Mouse (Mus musculus) neural tube, embryonic 12.5 days (tissue): ENCODE measurements around the gene Pptc7. TPM values are rescaled to one million over a fixed set of nuclear protein-coding genes. Genes with fewer than 3 reads are reported as not detected.

Experiments
- ATAC-seq: fragments of 200-750 bp; cut with Nextera tagmentation; 2 replicates; pipeline ENCODE4 v1.8.0; 2017; ENCODE audit warnings: low read depth, mild to moderate bottlenecking, moderate TSS enrichment, moderate library complexity; ENCODE audit not compliant: low FRiP score
- H3K27ac ChIP-seq: fragments of 300-500 bp; sonication (generic); 2 replicates; pipeline ENCODE4 v1.5.1; 2016
- H3K27me3 ChIP-seq: fragments of 300-500 bp; sonication (generic); replicated peaks from 2 replicates; pipeline ENCODE4 v1.6.1; 2016; ENCODE audit warnings: mild to moderate bottlenecking
- H3K36me3 ChIP-seq: fragments of 300-500 bp; sonication (generic); 2 replicates; pipeline ENCODE4 v1.6.1; 2016; ENCODE audit warnings: mild to moderate bottlenecking
- H3K4me1 ChIP-seq: fragments of 300-500 bp; sonication (generic); 2 replicates; pipeline ENCODE4 v1.6.1; 2016
- H3K4me2 ChIP-seq: fragments of 300-500 bp; sonication (generic); replicated peaks from 2 replicates; pipeline ENCODE4 v1.6.1; 2016; ENCODE audit warnings: mild to moderate bottlenecking
- H3K4me3 ChIP-seq: fragments of 300-500 bp; sonication (generic); 2 replicates; pipeline ENCODE4 v1.5.1; 2016
- H3K9ac ChIP-seq: fragments of 300-500 bp; sonication (generic); 2 replicates; pipeline ENCODE4 v1.6.1; 2016; ENCODE audit warnings: mild to moderate bottlenecking
- H3K9me3 ChIP-seq: fragments of 300-500 bp; sonication (generic); 2 replicates; pipeline ENCODE4 v1.6.1; 2016; ENCODE audit warnings: mild to moderate bottlenecking
- WGBS: fragments of 180-500 bp; shearing (Covaris S2); methylation state at CpG from one replicate; pipeline ENCODE4 v1.1.7; 2016; 5-methylcytosine and 5-hydroxymethylcytosine counted together
- polyA plus RNA-seq: library from polyadenylated mRNA; unstranded; fragments of >200 nt; fragmentation: Nextera tagmentation; extraction: Ambion mirVana; gene quantifications from 2 replicates; pipeline ENCODE4 v1.2.1, GENCODE M21; 2016

Pptc7 gene
- polyA plus RNA-seq, 1 experiment from 2014 or later, result 10.7 TPM

DNA sequence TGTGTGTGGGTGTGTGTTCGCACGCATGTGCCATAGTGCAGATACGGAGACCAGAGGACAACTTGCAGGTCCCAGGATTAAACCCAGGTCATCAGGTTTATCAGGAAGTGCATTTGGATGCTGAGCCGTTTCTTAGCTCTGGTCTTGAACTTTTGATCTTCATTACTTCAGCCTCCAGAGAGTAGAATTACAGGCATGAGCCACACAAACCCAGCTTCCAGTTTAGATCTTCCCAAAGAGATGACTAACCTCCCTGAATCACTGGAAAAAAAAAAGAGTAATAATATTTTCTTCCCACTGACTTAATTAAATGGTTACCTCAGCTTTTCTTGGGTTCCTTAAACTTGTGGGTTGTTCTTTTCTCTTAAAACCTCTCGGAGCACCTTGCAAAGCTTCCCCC lies 11.3 kb upstream of the Pptc7 start:
- ATAC-seq, result no peak
- no peak overlapping the region for H3K4me2 ChIP-seq
- 87% methylated on average over 5 of the region's 5 CpGs for WGBS
- H3K9me3 ChIP-seq, result no peaks in the 10 kb centered on the region
- H3K9ac ChIP-seq, result no peak overlapping the region
- no peaks in the 10 kb centered on the region for H3K27me3 ChIP-seq
- H3K27ac ChIP-seq, result no peak overlapping the region
- H3K36me3 ChIP-seq, result no peaks in the 10 kb centered on the region
- no peak overlapping the region for H3K4me3 ChIP-seq
- no peaks in the 10 kb centered on the region for H3K4me1 ChIP-seq

DNA sequence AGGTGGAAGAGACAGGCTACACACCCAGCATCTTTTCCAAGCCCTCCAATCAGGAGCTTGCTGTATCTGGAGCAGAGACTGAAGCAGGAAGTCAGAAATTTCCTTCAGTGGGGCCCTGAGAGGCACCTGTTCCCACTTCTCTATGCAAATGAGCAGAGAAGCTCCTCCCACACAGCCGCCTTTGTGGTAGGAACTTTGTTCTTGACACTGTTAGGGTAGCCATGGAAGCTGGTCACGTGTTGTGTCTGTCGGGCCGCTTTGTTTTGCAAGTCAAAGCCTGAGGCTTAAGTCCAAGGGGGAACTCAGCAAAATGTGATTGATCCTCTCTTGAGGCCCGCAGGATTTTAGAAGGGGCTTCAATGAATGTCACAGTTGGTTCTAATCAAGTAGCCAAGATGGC lies 9.4 kb upstream of the Pptc7 start:
- ATAC-seq, result no peak
- 21% methylated on average over 5 of the region's 5 CpGs for WGBS
- Histone ChIP-seq H3K9me3 (no peaks in the 10 kb centered on the region), H3K27me3 (no peaks in the 10 kb centered on the region), H3K4me2 (no peak overlapping the region), H3K27ac (no peak overlapping the region), H3K4me3 (no peak overlapping the region), H3K36me3 (no peaks in the 10 kb centered on the region), H3K4me1 (no peaks in the 10 kb centered on the region), H3K9ac (no peak overlapping the region)

DNA sequence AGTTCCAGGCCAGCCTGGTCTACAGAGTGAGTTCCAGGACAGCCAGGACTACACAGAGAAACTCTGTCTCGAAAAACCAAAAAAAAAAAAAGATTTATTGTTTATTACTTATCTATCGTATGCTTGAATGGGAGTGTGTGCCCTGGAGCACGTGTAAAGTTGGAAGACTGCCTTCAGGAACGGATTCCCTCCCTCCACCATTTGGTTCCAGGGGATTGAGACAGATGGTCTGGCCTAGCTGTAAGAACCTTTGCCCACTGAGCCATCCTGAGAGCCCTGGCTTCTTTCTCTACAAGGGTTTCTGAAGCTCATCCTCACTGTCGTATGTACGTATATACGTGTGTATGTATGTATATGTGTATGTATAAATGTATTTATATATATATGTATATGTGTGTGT lies 5.2 kb upstream of the Pptc7 start:
- Histone ChIP-seq H3K27ac (no peak overlapping the region), H3K9me3 (no peaks in the 10 kb centered on the region), H3K4me1 (no peaks in the 10 kb centered on the region), H3K4me3 (no peak overlapping the region), H3K9ac (no peak overlapping the region), H3K27me3 (no peaks in the 10 kb centered on the region; the same call in 1 of the 2 replicates), H3K4me2 (no peak overlapping the region), H3K36me3 (no peaks in the 10 kb centered on the region)
- no peak for ATAC-seq
- WGBS, result 81% methylated on average over 7 of the region's 7 CpGs

DNA sequence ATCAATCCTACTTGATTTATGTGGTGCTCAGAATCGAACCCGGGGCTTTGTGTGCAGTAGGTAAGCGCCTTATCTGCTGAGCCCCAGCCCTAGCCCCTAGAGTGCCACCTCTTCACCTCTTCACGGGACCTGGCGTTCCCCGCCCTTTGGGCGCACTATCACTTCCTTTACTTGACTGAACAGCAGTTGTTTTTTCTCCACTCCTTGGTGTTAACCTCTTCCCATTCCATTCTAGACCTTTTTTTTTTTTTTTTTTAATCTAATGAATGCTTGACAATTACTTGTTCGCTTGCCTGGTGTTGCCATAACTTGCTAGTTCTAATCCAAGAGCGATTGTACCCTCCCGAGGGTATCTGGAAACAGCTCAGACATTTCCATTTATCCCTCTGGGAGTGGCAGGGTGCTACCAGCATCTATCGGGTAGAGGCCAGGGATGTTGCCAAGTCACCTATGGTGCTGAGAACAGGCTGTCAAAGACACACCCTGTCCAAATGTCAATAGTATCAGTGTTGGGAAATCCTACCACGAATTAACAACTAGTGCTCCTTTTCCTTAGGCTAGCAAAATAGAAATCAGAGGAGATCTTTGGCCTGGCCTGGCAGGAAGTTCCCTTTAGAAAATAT lies 4.3 kb upstream of the Pptc7 start:
- Histone ChIP-seq H3K4me3 (no peak overlapping the region), H3K36me3 (no peaks in the 10 kb centered on the region), H3K27ac (no peak overlapping the region), H3K4me2 (no peak overlapping the region), H3K4me1 (0 out of 2 replicates have a peak, but pooled peaks cover under 1% of the 10 kb centered on the region), H3K9me3 (no peaks in the 10 kb centered on the region), H3K27me3 (no peaks in the 10 kb centered on the region; the same call in 1 of the 2 replicates), H3K9ac (no peak overlapping the region)
- ATAC-seq, result no peak
- 86% methylated on average over 12 of the region's 12 CpGs for WGBS

DNA sequence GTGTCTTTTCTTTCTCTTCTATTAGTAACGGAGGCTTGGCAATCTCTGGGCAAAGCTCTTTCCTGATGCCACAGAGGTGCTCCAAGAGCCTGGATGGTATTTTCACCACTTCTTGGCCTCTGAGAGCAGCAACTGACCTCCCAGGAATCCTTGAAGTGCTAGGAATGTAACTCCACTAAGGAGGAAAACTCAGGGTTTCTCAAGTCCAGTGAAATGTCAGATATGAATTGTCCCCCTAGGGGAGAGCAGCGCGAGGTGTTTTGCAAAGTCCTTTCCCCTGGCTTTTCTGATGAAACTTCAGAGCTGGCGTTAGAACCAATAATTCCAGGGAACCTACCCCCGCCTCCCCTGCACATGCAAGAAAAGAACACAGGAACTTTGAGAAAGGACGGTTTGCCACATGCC lies 3.7 kb upstream of the Pptc7 start:
- H3K4me2 ChIP-seq, result no peak overlapping the region

DNA sequence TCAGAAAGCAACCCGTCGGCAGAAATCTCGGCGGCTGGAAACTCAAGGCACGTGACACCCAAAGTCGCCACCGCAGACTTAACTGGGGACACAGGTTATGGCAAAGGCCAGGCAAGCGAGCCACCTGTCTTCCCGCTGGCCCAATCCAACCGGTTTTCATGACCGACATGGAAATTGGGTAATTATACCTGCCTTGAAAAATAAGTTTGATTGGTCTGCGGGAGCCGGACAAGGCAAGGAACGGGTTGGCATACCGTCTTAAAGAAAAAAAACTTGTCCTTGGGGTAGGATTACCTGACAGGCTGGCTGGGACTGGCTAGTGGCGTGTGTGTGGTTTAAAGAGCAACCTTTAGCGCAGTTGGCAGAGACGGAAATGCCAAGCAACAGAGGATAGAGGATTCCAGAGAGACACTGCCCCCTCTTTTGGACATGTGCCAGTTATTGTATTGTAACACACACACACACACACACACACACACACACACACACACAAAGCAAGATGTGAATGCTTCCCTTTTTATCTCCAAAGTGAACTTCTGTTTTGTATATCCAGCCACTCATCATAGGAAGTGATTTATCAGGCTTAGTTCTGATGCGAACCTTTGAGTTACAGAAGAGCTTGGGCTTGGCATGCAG lies 3.2 kb upstream of the Pptc7 start:
- no peaks in the 10 kb centered on the region for H3K36me3 ChIP-seq
- no peak for ATAC-seq
- no peaks in the 10 kb centered on the region; the same call in 1 of the 2 replicates for H3K27me3 ChIP-seq
- H3K4me3 ChIP-seq, result no peak overlapping the region
- no peak overlapping the region for H3K4me2 ChIP-seq
- peaks cover 10% of the 10 kb centered on the region for H3K4me1 ChIP-seq
- H3K9me3 ChIP-seq, result no peaks in the 10 kb centered on the region
- WGBS, result 46% methylated on average over 19 of the region's 19 CpGs
- no peak overlapping the region for H3K27ac ChIP-seq
- H3K9ac ChIP-seq, result no peak overlapping the region

More for the DNA sequence above, 3.7 kb upstream of the Pptc7 start:
- Histone ChIP-seq H3K36me3 (no peaks in the 10 kb centered on the region), H3K4me3 (no peak overlapping the region), H3K9ac (no peak overlapping the region), H3K4me1 (peaks cover 5% of the 10 kb centered on the region), H3K27me3 (no peaks in the 10 kb centered on the region; the same call in 1 of the 2 replicates), H3K27ac (no peak overlapping the region), H3K9me3 (no peaks in the 10 kb centered on the region)
- ATAC-seq, result no peak
- WGBS, result 62% methylated on average over 6 of the region's 6 CpGs

DNA sequence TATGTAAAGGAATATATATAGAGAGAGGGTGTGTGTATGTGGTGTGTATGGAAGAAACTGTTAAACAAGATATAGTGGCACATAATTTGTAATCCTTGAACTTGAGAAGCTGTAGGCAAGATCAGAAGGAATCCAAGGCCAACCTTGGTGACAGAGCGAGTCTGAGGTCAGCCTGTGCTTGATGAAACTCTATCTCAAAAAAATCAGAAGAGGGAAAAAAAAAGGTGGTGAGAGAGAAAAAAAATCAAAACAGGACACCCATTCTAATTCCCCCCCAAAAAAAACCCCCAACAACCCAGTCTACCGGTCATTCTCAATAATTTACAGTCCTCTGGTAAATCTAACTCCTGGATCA lies 360 bp upstream of the Pptc7 start:
- 0 out of 2 replicates have a peak overlapping the region, but pooled peaks have one; percentile 97 for H3K4me3 ChIP-seq
- peaks cover 11% of the 10 kb centered on the region for H3K36me3 ChIP-seq
- peak overlapping the region; percentile 78 for H3K4me2 ChIP-seq
- no peak for ATAC-seq
- WGBS, result 31% methylated on average over 2 of the region's 2 CpGs
- H3K4me1 ChIP-seq, result peaks cover 13% of the 10 kb centered on the region
- no peaks in the 10 kb centered on the region; the same call in 1 of the 2 replicates for H3K27me3 ChIP-seq
- H3K9me3 ChIP-seq, result no peaks in the 10 kb centered on the region
- no peak overlapping the region for H3K27ac ChIP-seq
- no peak overlapping the region for H3K9ac ChIP-seq

DNA sequence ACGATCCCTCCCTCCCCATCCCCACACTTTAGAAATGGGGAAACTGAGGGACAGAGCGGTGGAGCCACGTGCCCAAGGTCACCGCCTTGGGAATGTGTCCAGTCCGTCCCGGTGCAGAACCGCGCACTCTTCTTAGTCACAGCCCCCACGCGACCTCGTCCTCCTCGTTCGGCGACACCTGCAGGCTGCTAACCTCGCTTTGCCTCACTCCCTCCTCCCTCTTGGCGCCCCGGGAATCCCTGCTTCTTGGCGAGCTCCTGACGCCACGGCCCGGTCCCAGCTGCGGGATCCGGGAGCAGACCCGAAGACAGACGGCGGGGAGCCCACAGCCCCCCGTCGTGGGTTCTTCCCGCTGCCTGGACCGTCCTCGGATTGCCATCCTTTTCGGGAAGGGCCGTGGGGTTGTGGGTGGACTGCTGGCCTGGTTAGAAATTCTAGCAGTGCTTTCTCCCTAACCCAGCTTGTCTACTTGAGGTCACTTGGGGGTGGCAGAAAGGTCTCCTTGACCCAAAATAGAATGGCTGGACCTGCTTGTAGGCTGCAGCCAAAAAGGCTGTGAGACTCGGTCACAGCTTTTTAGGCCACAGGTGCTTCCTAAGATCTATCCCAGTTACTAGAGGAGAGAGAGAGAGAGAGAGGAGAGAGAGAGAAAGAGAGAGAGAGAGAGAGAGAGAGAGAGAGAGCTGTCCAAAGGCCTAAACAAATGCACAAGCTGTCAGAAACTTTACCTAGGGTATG lies 1.0 kb downstream of the Pptc7 start:
- Histone ChIP-seq H3K4me1 (peaks cover 13% of the 10 kb centered on the region), H3K27ac (peak overlapping the region; percentile 74; the same call in 1 of the 2 replicates), H3K4me3 (peak overlapping the region; percentile 97), H3K4me2 (peak overlapping the region; percentile 78), H3K9ac (peak overlapping the region; percentile 94), H3K9me3 (no peaks in the 10 kb centered on the region), H3K27me3 (no peaks in the 10 kb centered on the region; the same call in 1 of the 2 replicates), H3K36me3 (peaks cover 14% of the 10 kb centered on the region)
- 1% methylated on average over 34 of the region's 34 CpGs for WGBS
- ATAC-seq, result no peak

DNA sequence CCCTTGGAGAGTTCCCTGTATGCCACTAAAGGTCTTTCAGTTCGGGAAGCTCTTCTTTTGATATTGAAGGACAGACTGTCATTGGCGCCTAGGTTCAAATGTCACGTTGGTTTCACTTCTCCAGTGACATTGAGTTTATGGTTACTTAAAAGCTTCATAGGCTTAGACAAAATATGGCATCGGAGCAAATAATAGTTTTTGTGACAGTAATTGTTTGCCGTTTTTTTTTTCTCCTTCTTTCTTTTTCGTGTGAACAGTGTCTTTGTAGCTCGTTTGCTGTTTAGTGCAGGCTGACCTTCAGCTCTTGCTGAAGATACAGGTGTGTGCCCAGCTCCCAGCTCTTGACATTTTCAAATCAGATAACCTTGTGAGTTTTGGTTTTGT lies 1.6 kb downstream of the Pptc7 start:
- 59% methylated on average over 7 of the region's 7 CpGs for WGBS
- Histone ChIP-seq H3K9me3 (no peaks in the 10 kb centered on the region), H3K27me3 (no peaks in the 10 kb centered on the region; the same call in 1 of the 2 replicates), H3K9ac (no peak overlapping the region), H3K4me2 (peak overlapping the region; percentile 78), H3K4me3 (peak overlapping the region; percentile 97; the same call in 1 of the 2 replicates), H3K36me3 (peaks cover 14% of the 10 kb centered on the region), H3K4me1 (peaks cover 13% of the 10 kb centered on the region), H3K27ac (no peak overlapping the region)
- ATAC-seq, result no peak

DNA sequence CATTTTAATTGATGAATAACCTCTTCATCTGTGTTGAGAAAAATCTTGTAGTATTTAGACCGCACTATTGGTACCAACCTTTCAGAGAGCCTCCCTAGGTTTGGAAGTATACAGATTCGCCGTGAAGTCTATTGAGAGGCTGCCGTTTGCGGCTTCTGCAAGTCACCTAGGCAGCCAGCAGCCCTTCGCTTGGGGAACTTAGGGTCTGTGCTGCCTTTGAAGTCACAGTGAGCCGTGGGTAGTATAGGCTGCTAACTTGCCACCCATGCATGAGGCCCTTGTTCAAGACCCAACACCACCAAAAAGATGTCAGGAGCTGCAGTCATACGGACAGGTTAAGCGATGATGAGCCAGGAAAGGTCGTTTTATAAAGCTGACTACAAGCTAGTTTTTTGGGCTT lies 2.0 kb downstream of the Pptc7 start:
- ATAC-seq, result no peak
- Histone ChIP-seq H3K36me3 (peaks cover 14% of the 10 kb centered on the region), H3K4me2 (peak overlapping the region; percentile 78), H3K27ac (no peak overlapping the region), H3K9me3 (no peaks in the 10 kb centered on the region), H3K9ac (no peak overlapping the region), H3K4me3 (no peak overlapping the region), H3K4me1 (peaks cover 13% of the 10 kb centered on the region), H3K27me3 (no peaks in the 10 kb centered on the region; the same call in 1 of the 2 replicates)
- 80% methylated on average over 10 of the region's 10 CpGs for WGBS

DNA sequence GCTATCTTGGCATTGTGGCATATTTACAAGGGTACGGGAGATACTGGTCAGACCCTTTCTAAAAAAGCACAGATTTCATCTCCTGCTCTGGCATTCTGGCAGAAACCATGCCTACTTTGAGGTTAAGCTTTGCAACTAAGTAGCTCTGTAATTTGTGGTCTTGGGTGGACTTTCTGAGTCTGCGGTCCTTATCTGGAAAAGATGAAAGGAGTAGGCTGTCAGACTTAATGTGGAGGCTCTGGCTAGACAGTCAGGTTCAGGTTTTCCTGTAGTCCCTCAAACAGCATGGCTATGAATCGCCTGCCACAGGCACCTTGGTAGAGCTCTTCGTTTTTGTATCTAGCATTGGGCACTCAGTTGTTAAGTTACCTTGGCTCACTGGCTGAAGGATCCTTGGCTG lies 2.9 kb downstream of the Pptc7 start:
- Histone ChIP-seq H3K4me1 (peaks cover 13% of the 10 kb centered on the region), H3K9me3 (no peaks in the 10 kb centered on the region), H3K4me3 (no peak overlapping the region), H3K27ac (no peak overlapping the region), H3K27me3 (no peaks in the 10 kb centered on the region), H3K9ac (no peak overlapping the region), H3K36me3 (peaks cover 14% of the 10 kb centered on the region), H3K4me2 (no peak overlapping the region)
- no peak for ATAC-seq
- 98% methylated on average over 4 of the region's 4 CpGs for WGBS

DNA sequence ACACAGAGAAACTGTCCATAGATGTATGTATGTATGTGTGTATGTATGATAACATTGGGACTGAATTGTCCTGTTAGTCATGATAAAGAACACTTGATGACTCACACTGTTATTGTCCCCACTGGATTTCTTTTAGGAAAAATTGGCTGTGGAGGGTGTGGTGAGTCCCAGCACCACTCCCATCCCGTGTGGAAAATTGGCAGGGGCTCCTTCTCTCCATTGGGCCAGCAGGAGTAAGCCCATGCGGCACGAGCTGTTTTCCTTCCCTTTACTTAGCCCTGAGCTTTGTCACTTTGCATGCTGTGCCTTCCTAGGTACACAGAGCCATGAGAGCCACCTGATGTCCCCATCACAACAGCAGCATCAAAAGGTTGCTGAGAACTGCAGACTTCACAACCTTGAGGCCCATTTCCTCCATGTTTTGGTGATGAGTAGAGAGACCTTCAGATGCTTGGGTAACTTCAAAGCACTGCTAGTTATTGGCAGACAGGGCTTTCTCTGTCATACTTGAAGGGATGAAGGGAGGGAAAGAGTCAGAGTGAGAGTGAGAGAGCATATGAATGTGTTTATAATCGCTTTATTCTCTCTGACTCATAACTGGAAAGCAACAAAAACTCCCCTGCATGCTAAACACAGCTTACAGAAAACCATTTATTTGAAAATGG lies 4.1 kb downstream of the Pptc7 start:
- no peak overlapping the region for H3K27ac ChIP-seq
- no peak overlapping the region for H3K9ac ChIP-seq
- 86% methylated on average over 4 of the region's 4 CpGs for WGBS
- no peak overlapping the region for H3K4me3 ChIP-seq
- no peaks in the 10 kb centered on the region for H3K9me3 ChIP-seq
- H3K36me3 ChIP-seq, result peaks cover 14% of the 10 kb centered on the region
- no peaks in the 10 kb centered on the region for H3K27me3 ChIP-seq
- H3K4me2 ChIP-seq, result no peak overlapping the region
- H3K4me1 ChIP-seq, result peaks cover 13% of the 10 kb centered on the region
- ATAC-seq, result no peak
